Mouse (Mus musculus) heart, postnatal 0 days (tissue): ENCODE data around the gene Prdx1.

ENCODE experiments used
- CTCF ChIP-seq: IDR thresholded peaks from 2 replicates; pipeline ENCODE4 v1.5.1; 2016; ENCODE audit warnings: antibody characterized with exemption, control low read depth, low read depth
- EP300 ChIP-seq: IDR thresholded peaks from 2 replicates; pipeline ENCODE4 v1.6.1; 2016; ENCODE audit warnings: antibody characterized with exemption, low read depth

GRCm38 (mm10) chr4:116700964-116701363 is 15.6 kb downstream of the Prdx1 start:
- no peak for TF ChIP-seq CTCF
- TF ChIP-seq EP300, result no peak
